Mouse (Mus musculus): Measurements from ENCODE around the gene Scgb2b17.
"Not testable (repeated sequence)": the region's sequence is repeated elsewhere in the genome, so short reads cannot be mapped to it uniquely, and the experiment has no call there.

Gene Scgb2b17

GRCm38 (mm10) chr7:33056461-33056860, at the start of gene Scgb2b17:
TSS of gene Scgb2b17 (minus strand) at chr7:33056561.
- not testable (repeated sequence) for DNase-seq (ENCODE audit: low read depth, low spot score)

DNA sequence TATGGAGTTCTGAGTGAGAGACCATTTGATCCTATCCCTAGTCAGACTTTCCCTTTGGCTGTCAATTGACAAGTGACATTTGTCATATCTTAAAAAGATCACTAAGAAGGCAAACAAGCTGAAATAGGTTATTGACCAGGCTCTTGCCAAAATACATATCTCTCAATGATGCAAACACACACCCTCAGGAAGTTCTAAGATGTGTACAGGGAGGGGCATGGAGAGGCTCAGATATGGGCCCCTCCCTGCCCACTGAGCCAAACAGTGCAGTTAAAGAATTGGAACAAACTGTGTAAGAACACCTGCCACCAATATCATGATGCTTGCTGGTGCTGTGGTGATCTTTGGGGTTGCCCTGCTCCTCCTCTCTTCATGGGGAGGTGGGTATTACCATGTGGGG, 6.8 kb upstream of the Scgb2b17 start, which contains the start of gene Scgb1b17:
TSS of gene Scgb1b17 (plus strand) at position 301 of the 400 bp plus-strand sequence.
- DNase-seq (ENCODE audit: low read depth, low spot score): not testable (repeated sequence)

All from forelimb bud, embryonic 11.5 days (tissue).